Mouse (Mus musculus): ENCODE measurements around the gene Frs2. TPM values are rescaled to one million over a fixed set of nuclear protein-coding genes. Genes with fewer than 3 reads are reported as not detected.

The Frs2 gene
- polyA plus RNA-seq, 1 experiment from 2014 or later, result 27.9 TPM

- no peaks in the 10 kb centered on the region for H3K4me1 ChIP-seq (ENCODE audit: control insufficient read depth, insufficient read depth, low read length)
- no peak overlapping the region for H3K4me3 ChIP-seq (ENCODE audit: low read depth, low read length)
- no peak overlapping the region for H3K27ac ChIP-seq (replicated peaks; ENCODE audit: low read depth, low read length)
- no peaks in the 10 kb centered on the region for H3K27me3 ChIP-seq (ENCODE audit: control insufficient read depth, insufficient read depth, low read length)
- H3K4me2 ChIP-seq (ENCODE audit: low read depth, severe bottlenecking), result no peak overlapping the region
- no peaks in the 10 kb centered on the region for H3K9me3 ChIP-seq (ENCODE audit: control insufficient read depth, low read length)
- no peaks in the 10 kb centered on the region for H3K36me3 ChIP-seq (ENCODE audit: control insufficient read depth, insufficient read depth, low read length)
- DNase-seq (ENCODE audit: low spot score), result no peak
- no peak overlapping the region for H3K9ac ChIP-seq (ENCODE audit: low read length)
- ATAC-seq (ENCODE audit: insufficient number of reproducible peaks, low FRiP score, low TSS enrichment, low read depth), result no peak
- 53% methylated on average over 13 of the region's 13 CpGs for WGBS
Observed at GRCm38 (mm10) chr10:117173566-117174438, 25.5 kb upstream of the Frs2 start.

- DNase-seq (ENCODE audit: low spot score) (no peak), ATAC-seq (ENCODE audit: insufficient number of reproducible peaks, low FRiP score, low TSS enrichment, low read depth) (no peak)
- Histone ChIP-seq H3K27ac (replicated peaks; ENCODE audit: low read depth, low read length) (no peak overlapping the region), H3K9me3 (ENCODE audit: control insufficient read depth, low read length) (no peaks in the 10 kb centered on the region), H3K36me3 (ENCODE audit: control insufficient read depth, insufficient read depth, low read length) (no peaks in the 10 kb centered on the region), H3K4me1 (ENCODE audit: control insufficient read depth, insufficient read depth, low read length) (no peaks in the 10 kb centered on the region), H3K4me2 (ENCODE audit: low read depth, severe bottlenecking) (no peak overlapping the region), H3K4me3 (ENCODE audit: low read depth, low read length) (no peak overlapping the region), H3K27me3 (ENCODE audit: control insufficient read depth, insufficient read depth, low read length) (no peaks in the 10 kb centered on the region), H3K9ac (ENCODE audit: low read length) (no peak overlapping the region)
- WGBS, result 96% methylated on average over 1 of the region's 1 CpGs
Observed at GRCm38 (mm10) chr10:117173111-117173510, 24.8 kb upstream of the Frs2 start.

- H3K27me3 ChIP-seq (ENCODE audit: control insufficient read depth, insufficient read depth, low read length), result no peaks in the 10 kb centered on the region
- H3K9me3 ChIP-seq (ENCODE audit: control insufficient read depth, low read length), result no peaks in the 10 kb centered on the region
- H3K4me2 ChIP-seq (ENCODE audit: low read depth, severe bottlenecking), result no peak overlapping the region
- H3K9ac ChIP-seq (ENCODE audit: low read length), result no peak overlapping the region
- no peak overlapping the region for H3K4me3 ChIP-seq (ENCODE audit: low read depth, low read length)
- no peaks in the 10 kb centered on the region for H3K36me3 ChIP-seq (ENCODE audit: control insufficient read depth, insufficient read depth, low read length)
- DNase-seq (ENCODE audit: low spot score) (no peak), ATAC-seq (ENCODE audit: insufficient number of reproducible peaks, low FRiP score, low TSS enrichment, low read depth) (no peak)
- no peaks in the 10 kb centered on the region for H3K4me1 ChIP-seq (ENCODE audit: control insufficient read depth, insufficient read depth, low read length)
- 46% methylated on average over 3 of the region's 3 CpGs for WGBS
- no peak overlapping the region for H3K27ac ChIP-seq (replicated peaks; ENCODE audit: low read depth, low read length)
Observed at GRCm38 (mm10) chr10:117172069-117172468, 23.7 kb upstream of the Frs2 start.

- Histone ChIP-seq H3K27me3 (ENCODE audit: control insufficient read depth, insufficient read depth, low read length) (no peaks in the 10 kb centered on the region), H3K27ac (replicated peaks; ENCODE audit: low read depth, low read length) (no peak overlapping the region), H3K4me3 (ENCODE audit: low read depth, low read length) (no peak overlapping the region), H3K9ac (ENCODE audit: low read length) (no peak overlapping the region), H3K4me2 (ENCODE audit: low read depth, severe bottlenecking) (no peak overlapping the region), H3K4me1 (ENCODE audit: control insufficient read depth, insufficient read depth, low read length) (no peaks in the 10 kb centered on the region), H3K36me3 (ENCODE audit: control insufficient read depth, insufficient read depth, low read length) (no peaks in the 10 kb centered on the region), H3K9me3 (ENCODE audit: control insufficient read depth, low read length) (no peaks in the 10 kb centered on the region)
- DNase-seq (ENCODE audit: low spot score), result no peak
- 0 out of 2 replicates have a peak, but pooled peaks have one; percentile 17 for ATAC-seq (ENCODE audit: insufficient number of reproducible peaks, low FRiP score, low TSS enrichment, low read depth)
- 79% methylated on average over 11 of the region's 11 CpGs for WGBS
Observed at GRCm38 (mm10) chr10:117166785-117167425, 18.6 kb upstream of the Frs2 start.

- H3K4me3 ChIP-seq (ENCODE audit: low read depth, low read length), result no peak overlapping the region
- ATAC-seq (ENCODE audit: insufficient number of reproducible peaks, low FRiP score, low TSS enrichment, low read depth), result no peak
- H3K27me3 ChIP-seq (ENCODE audit: control insufficient read depth, insufficient read depth, low read length), result no peaks in the 10 kb centered on the region
- H3K9me3 ChIP-seq (ENCODE audit: control insufficient read depth, low read length), result no peaks in the 10 kb centered on the region
- H3K4me2 ChIP-seq (ENCODE audit: low read depth, severe bottlenecking), result no peak overlapping the region
- H3K4me1 ChIP-seq (ENCODE audit: control insufficient read depth, insufficient read depth, low read length), result no peaks in the 10 kb centered on the region
- H3K9ac ChIP-seq (ENCODE audit: low read length), result no peak overlapping the region
- 42% methylated on average over 11 of the region's 11 CpGs for WGBS
- H3K36me3 ChIP-seq (ENCODE audit: control insufficient read depth, insufficient read depth, low read length), result no peaks in the 10 kb centered on the region
- H3K27ac ChIP-seq (replicated peaks; ENCODE audit: low read depth, low read length), result no peak overlapping the region
- no peak for DNase-seq (ENCODE audit: low spot score)
Observed at GRCm38 (mm10) chr10:117162662-117163061, 14.3 kb upstream of the Frs2 start.

GRCm38 (mm10) chr10:117160099-117160498 is 11.8 kb upstream of the Frs2 start:
- Histone ChIP-seq H3K4me3 (ENCODE audit: low read depth, low read length) (no peak overlapping the region), H3K4me1 (ENCODE audit: control insufficient read depth, insufficient read depth, low read length) (no peaks in the 10 kb centered on the region), H3K27me3 (ENCODE audit: control insufficient read depth, insufficient read depth, low read length) (no peaks in the 10 kb centered on the region), H3K9me3 (ENCODE audit: control insufficient read depth, low read length) (no peaks in the 10 kb centered on the region), H3K9ac (ENCODE audit: low read length) (no peak overlapping the region), H3K27ac (replicated peaks; ENCODE audit: low read depth, low read length) (no peak overlapping the region), H3K36me3 (ENCODE audit: control insufficient read depth, insufficient read depth, low read length) (no peaks in the 10 kb centered on the region), H3K4me2 (ENCODE audit: low read depth, severe bottlenecking) (no peak overlapping the region)
- ATAC-seq (ENCODE audit: insufficient number of reproducible peaks, low FRiP score, low TSS enrichment, low read depth) (no peak), DNase-seq (ENCODE audit: low spot score) (no peak)
- 82% methylated on average over 11 of the region's 11 CpGs for WGBS

- Histone ChIP-seq H3K4me3 (ENCODE audit: low read depth, low read length) (no peak overlapping the region), H3K36me3 (ENCODE audit: control insufficient read depth, insufficient read depth, low read length) (no peaks in the 10 kb centered on the region), H3K9me3 (ENCODE audit: control insufficient read depth, low read length) (no peaks in the 10 kb centered on the region), H3K4me1 (ENCODE audit: control insufficient read depth, insufficient read depth, low read length) (no peaks in the 10 kb centered on the region; the same call in 1 of the 2 replicates), H3K4me2 (ENCODE audit: low read depth, severe bottlenecking) (no peak overlapping the region), H3K27me3 (ENCODE audit: control insufficient read depth, insufficient read depth, low read length) (no peaks in the 10 kb centered on the region), H3K27ac (replicated peaks; ENCODE audit: low read depth, low read length) (no peak overlapping the region), H3K9ac (ENCODE audit: low read length) (no peak overlapping the region)
- DNase-seq (ENCODE audit: low spot score) (no peak), ATAC-seq (ENCODE audit: insufficient number of reproducible peaks, low FRiP score, low TSS enrichment, low read depth) (no peak)
- WGBS, result 26% methylated on average over 7 of the region's 7 CpGs
Observed at GRCm38 (mm10) chr10:117152247-117152646, 3.9 kb upstream of the Frs2 start.

GRCm38 (mm10) chr10:117151676-117152075 is 3.3 kb upstream of the Frs2 start:
- Histone ChIP-seq H3K9ac (ENCODE audit: low read length) (no peak overlapping the region), H3K4me2 (ENCODE audit: low read depth, severe bottlenecking) (no peak overlapping the region), H3K27me3 (ENCODE audit: control insufficient read depth, insufficient read depth, low read length) (no peaks in the 10 kb centered on the region), H3K27ac (replicated peaks; ENCODE audit: low read depth, low read length) (no peak overlapping the region), H3K4me1 (ENCODE audit: control insufficient read depth, insufficient read depth, low read length) (no peaks in the 10 kb centered on the region; the same call in 1 of the 2 replicates), H3K36me3 (ENCODE audit: control insufficient read depth, insufficient read depth, low read length) (no peaks in the 10 kb centered on the region), H3K4me3 (ENCODE audit: low read depth, low read length) (no peak overlapping the region), H3K9me3 (ENCODE audit: control insufficient read depth, low read length) (no peaks in the 10 kb centered on the region)
- ATAC-seq (ENCODE audit: insufficient number of reproducible peaks, low FRiP score, low TSS enrichment, low read depth), result no peak
- WGBS, result 58% methylated on average over 4 of the region's 4 CpGs
- DNase-seq (ENCODE audit: low spot score), result no peak

All from limb, embryonic 11.5 days (tissue).